Mouse (Mus musculus) heart, postnatal 4 days (tissue): ENCODE measurements around the gene Shb. TPM values are rescaled to one million over a fixed set of nuclear protein-coding genes. Genes with fewer than 3 reads are reported as not detected.

Experiments
- DNase-seq: peaks from one replicate; pipeline ENCODE4 v3.0.0; 2021
- total RNA-seq, 2 experiments: library from RNA; stranded (reverse); gene quantifications; 2 replicates each; pipeline ENCODE4 v1.2.3; 2021

Gene Shb
- total RNA-seq, 2 experiments from 2014 or later, result 69.3 to 70.9 TPM

DNA sequence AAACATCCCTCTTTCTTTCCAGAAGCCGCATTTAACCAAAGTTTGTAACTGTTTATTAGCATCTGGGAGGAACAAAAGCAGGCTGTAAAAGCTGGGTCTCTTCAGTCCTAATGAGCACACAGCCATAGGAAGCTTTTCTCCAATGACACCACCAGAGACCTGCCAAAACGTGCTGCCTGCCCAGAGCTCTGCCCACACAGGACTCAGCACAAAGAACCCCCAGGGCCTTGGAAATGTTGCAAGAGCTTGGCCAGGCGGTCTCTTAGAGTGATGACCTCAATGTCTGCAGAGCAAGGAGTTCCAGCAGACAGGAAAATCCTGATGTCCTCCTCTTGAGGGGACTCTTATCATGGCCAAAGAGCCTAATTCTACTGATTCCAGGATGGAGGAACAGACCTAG lies 28.5 kb downstream of the Shb start:
- DNase-seq, result no peak

DNA sequence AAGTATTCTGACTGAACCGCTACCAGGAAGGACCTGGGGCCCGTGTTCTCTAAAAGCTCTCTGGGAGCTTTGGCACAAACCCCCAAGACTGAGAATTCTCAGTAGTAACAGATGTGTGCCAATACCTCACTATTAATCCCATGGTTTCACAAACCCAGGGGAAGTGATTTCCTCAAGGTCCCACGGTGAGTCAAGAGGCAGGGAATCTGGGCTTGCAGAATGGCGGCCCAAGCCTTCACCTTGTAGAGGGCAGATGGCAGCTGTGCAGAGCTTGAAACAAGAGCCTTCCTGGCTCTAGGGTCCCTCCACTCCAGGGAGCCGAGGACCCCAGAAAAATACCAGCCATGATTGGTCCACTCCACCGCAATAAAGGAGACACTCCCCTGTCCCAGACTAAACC lies 28.9 kb downstream of the Shb start:
- DNase-seq, result no peak

DNA sequence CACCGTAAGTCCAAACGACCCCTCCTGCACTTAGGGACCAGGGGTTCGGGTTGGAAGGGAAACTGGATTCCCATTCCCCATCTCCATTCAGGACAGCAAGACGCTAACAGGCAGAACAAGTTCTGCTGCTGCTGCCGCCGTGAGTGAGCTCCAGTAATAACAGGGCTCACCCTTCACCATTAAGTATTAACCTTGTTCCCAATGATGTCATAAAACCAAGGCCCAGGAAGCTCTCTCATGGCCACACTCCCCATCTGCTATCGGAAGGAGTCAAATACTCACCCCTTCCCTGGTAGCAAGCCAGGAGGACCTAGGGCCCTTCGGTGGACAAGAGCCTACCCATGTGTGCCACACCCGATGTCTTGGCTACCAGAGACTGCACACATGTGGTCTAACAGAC lies 30.3 kb downstream of the Shb start:
- DNase-seq, result no peak

DNA sequence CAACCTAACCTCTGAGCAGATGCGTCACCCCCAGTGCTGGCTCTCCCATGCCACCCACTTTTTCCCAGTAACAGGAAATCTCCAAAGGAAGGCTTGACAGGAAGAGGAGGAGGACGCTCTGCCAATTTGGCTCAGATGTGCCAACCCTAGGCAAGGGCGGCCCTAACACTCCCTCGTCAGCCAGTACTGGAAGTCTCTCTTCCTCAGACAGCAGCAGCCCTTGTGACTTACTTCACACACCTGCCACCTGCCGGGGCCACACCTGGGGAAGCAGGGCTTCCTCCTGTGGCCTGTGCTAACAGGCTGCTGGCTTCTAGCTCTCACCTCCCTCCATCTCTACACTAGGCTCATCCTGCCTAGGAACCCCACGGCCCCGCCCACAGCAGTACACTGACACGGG lies 31.9 kb downstream of the Shb start:
- no peak for DNase-seq

DNA sequence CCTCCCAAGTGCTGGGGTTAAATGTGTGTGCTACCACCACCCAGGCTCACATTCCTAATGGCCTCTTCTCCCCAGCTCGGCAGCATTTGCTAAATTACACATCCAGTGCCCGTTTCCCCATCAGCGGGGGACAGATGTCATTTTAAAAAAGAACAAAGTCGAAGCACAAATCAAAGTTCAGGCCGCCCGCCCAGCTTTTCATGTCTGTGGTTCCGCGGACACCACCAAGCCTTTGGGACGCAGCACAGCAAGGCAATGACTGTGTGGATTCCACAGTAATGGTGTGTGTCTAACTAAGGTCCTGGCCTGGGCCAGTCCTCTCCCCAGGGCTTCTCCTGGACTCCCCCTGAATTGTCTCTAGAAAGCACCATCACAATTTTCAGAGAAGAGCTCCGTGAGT lies 32.7 kb downstream of the Shb start:
- DNase-seq, result no peak

DNA sequence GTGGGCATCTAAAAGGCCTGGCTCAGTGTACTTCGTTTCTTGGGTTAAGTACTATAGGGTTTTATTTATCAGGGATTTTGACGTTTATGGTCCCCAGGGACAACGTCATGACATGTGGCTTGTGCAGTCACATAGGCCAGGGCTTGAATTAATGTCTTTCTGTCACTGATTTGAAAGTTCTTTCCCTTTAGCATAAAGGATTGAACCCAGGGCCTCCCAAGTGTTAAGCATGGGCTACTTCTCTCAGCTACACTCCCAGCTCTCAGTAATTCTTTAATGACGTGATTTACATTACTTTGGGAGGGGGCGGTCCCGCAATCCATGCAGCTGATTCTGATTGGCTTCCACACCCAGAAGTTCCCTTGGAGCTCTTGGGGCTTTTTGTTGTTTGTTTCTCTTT lies 33.2 kb downstream of the Shb start:
- DNase-seq, result no peak

DNA sequence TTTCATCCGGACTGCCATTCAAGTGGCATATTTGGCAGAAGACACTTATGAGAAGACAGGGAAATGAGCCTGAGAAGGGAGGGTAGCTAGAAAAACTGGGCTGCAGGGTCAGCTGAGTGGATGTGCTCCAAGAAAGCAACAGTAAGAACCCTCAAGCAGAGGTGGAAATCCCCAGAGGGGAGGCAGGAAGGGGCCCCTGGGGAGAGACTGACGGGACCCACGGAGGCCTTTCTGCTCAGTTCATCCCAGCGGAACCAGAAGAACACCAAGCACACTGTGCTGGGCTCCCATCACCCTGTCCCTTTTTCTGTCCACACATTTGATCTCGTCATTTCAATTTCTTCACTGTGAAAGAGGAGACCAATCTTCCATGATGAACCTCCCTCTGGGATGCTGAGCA lies 33.9 kb downstream of the Shb start:
- DNase-seq, result no peak

DNA sequence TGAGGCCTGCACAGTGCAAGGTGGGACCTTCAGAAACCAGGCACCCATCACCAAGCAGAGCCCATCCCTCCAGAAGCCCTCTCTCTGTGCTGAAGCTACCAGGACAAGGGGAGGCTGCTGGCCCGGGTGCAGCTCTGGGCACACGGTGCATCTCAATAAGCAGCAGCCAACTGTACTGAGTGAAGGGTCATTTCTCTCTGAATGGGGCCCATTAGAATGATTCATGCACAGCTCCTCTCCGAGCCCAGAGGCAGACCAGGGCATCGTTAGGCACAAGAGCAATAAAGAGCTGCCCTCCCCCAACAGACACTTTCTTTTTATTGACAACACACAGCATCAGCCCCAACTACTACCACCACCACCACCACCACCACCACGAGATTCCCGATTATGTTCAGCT lies 35.0 kb downstream of the Shb start:
- no peak for DNase-seq

DNA sequence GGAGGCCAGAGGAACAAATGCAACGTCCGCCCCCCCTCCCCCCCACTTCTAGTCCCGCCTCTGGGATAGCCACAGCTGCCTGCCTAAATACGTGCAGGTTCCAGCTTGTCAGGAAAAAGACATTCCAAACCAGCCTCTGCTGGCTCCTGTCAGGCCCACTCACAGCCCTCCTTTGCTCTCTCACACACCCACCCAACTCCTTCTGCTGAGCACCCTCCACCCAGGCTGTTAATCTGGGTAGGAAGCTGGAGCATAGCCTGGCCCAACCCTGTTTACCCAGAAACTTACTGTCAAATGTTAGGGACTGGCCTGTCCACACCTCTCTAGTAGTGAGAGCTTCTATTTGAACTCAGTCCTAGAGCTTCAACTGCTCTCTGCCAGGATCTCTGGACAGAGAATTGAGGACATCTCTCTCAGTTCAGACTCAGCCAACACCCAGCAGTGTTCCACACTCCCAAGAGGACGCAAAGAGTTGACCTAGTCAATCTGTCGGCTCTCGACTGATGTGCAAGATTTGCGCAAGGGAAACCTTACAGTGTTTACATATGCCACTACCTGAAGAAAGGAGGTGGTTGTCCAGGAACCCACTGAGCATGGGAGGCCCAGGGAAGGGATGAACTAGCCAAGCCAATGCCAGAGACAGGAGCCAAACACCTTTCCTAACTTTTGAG lies 36.6 kb downstream of the Shb start:
- DNase-seq, result no peak

DNA sequence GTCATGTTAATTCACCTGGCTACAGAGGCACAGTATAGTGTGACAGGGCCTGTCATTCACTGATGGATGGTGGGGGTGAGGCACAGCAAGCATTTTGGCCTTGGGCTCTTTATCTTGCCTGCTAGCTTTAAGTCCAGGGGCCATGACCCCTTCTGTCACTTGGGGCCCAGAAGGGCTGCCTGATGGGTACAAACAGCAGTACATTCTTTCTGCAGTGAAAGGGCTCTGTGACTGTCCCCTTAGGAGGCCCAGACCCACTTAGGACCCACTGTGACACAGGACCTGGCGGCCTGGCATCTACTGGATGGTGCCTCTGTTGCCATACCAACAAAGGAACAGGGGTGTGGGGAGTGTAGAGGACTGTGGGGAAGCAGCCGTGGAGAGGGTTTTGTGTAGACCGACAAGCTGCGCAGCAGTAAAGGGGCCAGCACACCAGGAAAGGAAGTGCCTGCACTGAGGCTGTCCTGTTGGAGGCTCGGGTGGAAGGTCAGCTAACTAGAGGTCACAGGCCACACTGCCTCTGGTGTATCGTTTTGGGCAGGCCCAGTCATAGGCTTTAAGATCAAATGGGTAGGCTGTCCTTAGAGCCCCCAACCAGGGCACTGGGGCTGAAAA lies 38.4 kb downstream of the Shb start:
- DNase-seq, result no peak

DNA sequence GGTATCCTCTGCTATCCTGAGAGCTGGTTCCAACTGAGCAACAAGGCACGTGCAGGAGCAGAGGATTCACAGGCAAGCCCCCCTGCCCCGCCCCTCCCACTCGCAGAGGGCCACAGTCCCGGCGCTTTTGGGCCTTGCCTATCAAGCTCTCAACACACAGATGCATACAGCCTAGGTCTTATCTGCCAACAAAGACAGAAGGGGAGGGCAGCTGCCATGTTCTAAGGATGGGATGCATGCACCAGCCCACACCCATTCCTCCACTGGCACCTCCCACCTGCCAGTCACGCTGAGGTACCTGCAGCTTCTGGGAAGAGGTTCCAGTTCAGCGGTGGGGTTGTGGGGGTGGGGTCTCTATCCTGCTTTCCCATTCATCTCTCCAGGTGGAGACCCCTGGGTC lies 39.2 kb downstream of the Shb start:
- no peak for DNase-seq

DNA sequence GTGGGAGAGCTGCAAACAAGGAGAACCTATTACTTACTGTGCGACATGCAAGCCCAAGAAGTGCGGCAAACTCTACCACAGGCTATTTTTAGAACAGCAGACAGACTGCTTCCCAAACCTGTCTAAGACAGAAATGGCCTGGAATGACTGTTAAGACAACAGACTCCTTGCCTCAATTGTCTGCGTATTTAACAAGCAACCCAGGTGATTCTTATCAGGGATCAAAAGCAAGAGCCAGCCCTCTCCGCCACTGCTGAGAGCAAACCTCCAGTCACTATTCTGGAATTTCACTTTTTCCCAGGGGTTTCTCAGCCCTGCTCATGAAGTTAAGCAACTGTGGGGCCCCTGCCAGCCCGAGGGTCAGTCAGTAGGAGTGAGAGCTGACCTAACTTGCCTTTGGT lies 39.6 kb downstream of the Shb start:
- DNase-seq, result no peak

DNA sequence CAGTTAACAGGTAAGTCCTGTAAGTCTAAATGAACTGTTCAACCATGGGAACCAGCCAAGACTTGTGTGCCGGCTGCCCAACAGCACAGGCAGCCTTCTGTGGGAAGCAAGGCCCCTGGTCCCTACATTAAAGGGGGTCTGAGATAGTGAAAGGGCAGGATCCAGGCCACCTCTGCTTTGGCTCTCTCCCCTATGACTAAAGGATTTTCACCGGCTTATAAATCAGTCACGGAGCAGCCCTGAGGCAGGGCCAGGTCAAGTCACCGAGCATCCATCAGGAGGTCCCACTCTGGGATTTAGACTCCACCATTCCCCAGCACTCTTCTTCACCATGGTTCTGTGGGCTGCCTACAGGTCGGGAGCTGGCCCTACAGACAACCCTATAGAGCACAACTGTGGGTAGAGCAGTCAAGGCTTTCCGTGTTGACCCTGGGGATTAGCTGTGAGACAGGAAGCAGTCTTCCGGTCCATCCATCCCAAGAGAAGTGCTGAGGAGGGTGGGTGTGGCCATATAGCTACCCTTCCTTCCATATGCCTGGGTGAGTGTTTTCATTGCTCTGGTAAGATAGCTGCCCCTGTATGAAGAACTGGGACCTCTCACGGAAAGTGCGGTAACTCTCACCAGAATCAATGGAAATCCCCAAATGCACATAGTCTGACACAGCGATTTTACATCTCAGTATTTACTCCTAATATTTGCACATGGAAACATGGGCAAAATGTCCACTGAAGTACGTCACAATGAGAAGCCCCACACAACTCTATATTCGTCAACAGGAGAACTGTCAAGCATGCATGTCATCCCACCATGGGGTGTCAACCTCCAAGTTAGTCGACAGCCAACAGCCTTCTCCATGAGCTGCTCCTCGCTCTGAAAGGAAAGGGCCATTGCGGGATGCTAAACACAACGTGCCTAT lies 40.3 kb downstream of the Shb start:
- no peak for DNase-seq

DNA sequence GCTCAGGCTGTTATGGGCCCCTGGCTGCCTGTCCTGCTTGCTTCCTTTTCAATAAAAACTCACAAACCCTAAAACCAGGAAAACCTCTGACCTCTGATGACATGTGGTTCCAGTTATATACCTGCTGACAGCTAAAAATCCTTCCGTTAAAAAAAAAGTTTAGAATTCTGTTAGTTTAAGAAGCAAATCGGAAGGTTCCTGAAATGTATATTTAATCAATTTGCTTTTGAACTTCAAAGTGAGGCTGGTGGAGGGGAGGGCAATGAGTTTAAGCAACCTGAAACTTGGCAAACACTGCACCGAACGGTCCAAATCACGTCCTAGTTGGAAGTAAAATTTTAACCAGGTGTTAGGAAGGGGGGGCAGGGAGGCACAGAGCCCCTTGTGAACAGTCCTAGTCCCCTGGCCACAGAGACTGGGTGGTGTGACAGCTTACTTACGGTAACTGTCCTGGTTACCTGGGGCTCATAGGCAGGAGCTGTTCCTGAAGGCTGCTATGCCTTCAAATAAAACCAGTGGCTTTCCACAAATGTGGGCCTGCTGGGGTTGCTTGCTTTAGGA lies 41.1 kb downstream of the Shb start:
- DNase-seq, result no peak

DNA sequence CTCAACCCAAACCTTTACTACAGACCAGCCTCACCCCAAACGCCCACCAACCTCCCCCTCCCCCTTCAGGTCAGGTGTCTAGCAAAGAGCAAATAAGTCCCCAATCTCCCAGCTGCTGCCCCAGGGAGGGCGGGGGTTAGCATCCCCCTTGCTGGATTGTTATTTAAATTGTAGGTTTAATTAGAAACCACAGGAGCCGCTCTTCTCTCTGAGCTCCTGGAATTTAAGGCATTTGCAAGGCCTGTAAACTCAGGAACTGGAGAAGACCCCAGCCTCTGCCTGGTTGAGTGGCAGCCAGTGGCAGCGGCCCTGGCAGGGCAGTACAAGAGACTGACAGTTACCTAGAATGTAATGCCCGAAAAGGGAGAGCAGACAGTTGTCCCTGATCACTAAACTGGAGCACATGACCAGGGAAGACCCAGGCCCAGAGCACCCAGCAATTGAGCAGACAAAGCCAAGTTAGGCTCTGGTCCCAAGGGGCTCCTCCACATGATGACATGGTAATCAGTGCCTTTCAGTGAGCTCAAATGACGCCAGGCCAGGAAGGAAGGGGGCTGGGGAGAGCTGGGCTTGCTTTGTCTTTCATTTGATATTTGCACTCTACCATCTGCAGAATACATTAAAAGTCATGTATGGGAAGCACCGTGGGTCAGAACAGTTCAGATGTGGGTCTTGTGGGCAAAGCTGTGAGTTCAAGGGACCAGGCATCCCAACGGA lies 42.1 kb downstream of the Shb start:
- peak; percentile 59 for DNase-seq

DNA sequence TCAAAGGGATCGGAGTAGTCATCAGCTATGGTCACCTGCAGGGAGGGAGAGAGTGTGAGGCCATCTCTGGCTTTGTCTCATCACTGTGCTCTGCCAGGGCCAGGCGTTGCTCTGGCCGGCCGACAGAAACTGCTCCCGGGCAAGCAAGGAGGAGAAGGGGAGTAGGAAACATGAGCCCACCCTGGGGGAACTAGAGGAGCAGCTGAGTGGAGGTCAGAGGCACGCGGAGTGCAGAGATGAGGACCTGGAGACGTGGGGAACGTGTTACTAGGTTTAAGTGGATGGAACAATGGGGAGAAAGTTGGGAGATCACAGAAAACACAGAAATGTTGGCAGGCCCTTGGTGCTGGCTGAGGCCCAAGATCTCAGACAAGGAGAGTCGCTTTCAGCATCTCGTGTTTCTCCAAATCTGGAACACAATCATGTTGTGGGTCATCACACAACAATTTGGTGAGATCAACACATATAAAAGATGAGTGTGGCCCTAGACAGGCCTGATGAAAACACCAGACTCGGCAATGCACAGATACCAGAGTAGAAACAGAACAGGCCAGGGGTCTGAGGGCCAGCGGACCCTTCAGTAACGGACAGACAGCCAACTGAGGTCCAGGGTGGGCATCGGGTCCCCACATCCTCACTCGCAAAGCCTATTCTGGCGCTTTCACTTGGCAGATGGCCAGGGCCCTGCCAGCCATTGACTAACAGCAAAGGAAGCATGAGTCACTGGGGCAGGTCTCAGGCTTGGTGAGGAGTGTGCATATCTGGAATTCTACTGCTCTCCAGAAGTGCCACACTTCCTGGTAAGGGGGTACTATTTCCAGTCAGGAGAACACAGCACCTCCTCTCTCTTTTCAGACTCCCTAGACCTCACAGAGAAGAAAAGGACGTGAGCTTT lies 42.9 kb downstream of the Shb start:
- DNase-seq, result peak; percentile 87

DNA sequence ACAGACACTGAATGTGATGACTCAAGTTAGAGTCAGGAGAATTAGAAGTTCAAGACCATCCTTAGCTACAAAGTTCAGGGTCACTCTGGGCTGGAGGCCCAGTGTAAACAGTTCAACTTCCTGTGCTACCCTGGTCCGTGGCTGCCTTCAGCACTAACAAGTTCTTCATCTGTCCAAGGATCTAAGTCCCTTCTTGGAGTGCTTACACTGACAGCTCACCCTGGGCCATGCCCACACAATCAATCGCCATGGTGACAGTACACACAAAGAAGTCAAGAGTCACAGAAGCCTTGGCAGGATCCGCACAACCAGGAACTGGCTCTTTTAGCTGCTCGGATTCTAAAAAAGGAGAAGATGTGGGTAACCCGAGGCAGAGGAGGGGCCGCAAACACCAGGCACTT lies 44.6 kb downstream of the Shb start:
- DNase-seq, result no peak

DNA sequence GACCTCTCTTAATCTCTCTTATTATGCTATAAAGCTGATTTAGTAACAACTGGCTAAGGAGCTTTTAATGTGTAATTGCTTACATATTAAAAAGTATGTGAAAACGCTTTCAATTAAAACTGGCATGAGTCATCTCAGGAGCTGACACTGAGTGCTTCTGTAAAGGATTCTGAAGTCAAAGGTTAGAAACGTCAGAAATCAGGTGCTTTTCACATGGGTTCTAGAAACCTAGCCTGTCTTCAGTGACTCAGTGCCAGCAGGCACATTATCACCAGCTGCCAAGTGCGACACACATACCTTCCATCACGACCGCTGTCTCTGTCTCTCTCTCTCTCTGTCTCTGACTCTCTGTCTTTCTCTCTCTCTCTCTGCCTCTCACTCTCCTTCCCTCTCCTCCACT lies 47.2 kb downstream of the Shb start:
- DNase-seq, result no peak

DNA sequence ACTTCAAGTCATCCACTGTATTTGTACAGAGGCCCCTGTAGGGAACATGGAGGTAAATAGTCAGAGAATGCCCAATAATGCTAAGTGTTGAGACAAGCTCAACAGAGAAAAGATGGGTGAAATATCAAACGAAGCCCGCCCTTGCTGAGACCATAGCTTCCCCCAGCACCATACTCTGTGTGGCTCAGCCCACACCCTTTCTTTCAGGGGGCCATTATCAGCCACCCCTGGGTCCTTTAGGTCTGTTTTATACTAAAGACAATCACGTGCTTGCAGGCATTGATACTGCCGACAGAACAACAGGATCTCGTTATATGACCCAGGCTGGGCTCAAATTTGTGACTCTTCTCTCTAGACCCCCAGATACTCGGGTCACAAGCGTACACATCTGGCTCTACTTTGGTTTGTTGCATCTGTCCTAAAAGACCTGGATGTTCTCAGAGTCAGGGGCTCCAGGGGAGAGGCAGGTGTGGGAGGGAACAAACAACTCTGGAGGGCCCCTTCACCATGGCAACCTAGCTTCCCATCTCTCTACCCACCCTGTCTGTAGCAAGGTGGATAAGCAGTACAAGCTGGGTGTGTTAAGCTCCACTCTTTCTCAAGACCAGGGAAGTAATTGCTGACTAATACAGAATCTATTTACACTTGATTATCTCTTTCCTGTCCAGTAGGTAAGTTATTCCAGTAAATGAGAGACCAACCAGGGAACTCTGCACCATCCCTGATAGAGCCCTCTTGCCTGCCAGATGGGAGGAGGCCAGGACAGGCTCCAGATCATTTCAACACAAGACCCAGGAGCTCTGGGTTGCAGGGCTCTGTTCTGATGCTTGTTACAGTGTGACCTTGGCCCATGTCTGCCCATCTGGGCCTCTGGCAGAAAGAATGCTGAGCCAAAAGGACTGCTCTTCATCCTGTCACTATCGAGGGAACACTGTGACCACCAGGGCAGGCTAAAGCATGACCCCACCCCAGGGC lies 48.7 kb downstream of the Shb start:
- peak; percentile 73 for DNase-seq

DNA sequence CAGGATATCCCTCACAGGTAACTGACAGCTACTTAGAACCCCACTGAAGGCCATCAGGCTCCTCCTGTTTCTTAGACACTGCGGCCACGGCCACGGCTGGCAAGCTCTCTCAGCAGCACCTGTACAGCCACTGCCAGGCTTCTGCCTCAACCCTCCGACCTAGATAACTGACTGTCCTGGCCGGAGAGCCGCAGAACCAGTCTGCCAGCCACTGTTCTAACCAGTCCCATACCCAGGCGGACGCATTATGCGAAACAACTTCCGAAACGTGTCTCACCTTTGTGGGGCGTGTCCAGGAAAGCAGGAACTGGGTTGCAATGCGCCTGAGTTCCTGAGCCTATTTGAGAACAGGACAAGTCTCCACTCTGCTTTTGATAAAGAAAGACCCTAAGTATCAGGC lies 50.0 kb downstream of the Shb start:
- DNase-seq, result no peak
